Mouse (Mus musculus) lung, embryonic 15.5 days (tissue): Measurements from ENCODE around the gene Armc6. TPM values are rescaled to one million over a fixed set of nuclear protein-coding genes. Genes with fewer than 3 reads are reported as not detected.
A peak's percentile ranks its signal among the peaks of the same experiment; 100 is the strongest.

ENCODE experiments used
- ATAC-seq: fragments of 200-750 bp; cut with Nextera tagmentation; 2 replicates; pipeline ENCODE4 v1.8.0; 2017; ENCODE audit warnings: moderate number of reproducible peaks, borderline replicate concordance; ENCODE audit not compliant: low FRiP score, low TSS enrichment; ENCODE audit errors: extremely low read depth
- H3K27ac ChIP-seq: fragments of 300-500 bp; sonication (generic); 2 replicates; pipeline ENCODE4 v1.5.1; 2015; ENCODE audit warnings: moderate library complexity, mild to moderate bottlenecking, inconsistent platforms
- H3K27me3 ChIP-seq: fragments of 300-500 bp; sonication (generic); 2 replicates; pipeline ENCODE4 v1.6.1; 2015; ENCODE audit warnings: inconsistent platforms
- H3K36me3 ChIP-seq: fragments of 300-500 bp; sonication (generic); 2 replicates; pipeline ENCODE4 v1.6.1; 2015; ENCODE audit warnings: inconsistent platforms
- H3K4me1 ChIP-seq: fragments of 300-500 bp; sonication (generic); 2 replicates; pipeline ENCODE4 v1.6.1; 2015; ENCODE audit warnings: inconsistent platforms
- H3K4me2 ChIP-seq: fragments of 300-500 bp; sonication (generic); 2 replicates; pipeline ENCODE4 v1.6.1; 2015; ENCODE audit warnings: inconsistent platforms, mild to moderate bottlenecking, moderate library complexity
- H3K4me3 ChIP-seq: fragments of 300-500 bp; sonication (generic); 2 replicates; pipeline ENCODE4 v1.5.1; 2015; ENCODE audit warnings: mild to moderate bottlenecking, inconsistent platforms
- H3K9ac ChIP-seq: fragments of 300-500 bp; sonication (generic); 2 replicates; pipeline ENCODE4 v1.6.1; 2015; ENCODE audit warnings: inconsistent platforms
- H3K9me3 ChIP-seq: fragments of 300-500 bp; sonication (generic); 2 replicates; pipeline ENCODE4 v1.6.1; 2016; ENCODE audit warnings: inconsistent platforms
- WGBS: fragments of 180-500 bp; shearing (Covaris S2); methylation state at CpG from one replicate; pipeline ENCODE4 v1.1.7; 2015; 5-methylcytosine and 5-hydroxymethylcytosine counted together
- polyA plus RNA-seq: library from polyadenylated mRNA; unstranded; fragments of >200 nt; fragmentation: Nextera tagmentation; extraction: Ambion mirVana; gene quantifications from 2 replicates; pipeline ENCODE4 v1.2.1, GENCODE M21; 2015

Gene Armc6
- polyA plus RNA-seq, 1 experiment from 2014 or later: 30.1 TPM

DNA sequence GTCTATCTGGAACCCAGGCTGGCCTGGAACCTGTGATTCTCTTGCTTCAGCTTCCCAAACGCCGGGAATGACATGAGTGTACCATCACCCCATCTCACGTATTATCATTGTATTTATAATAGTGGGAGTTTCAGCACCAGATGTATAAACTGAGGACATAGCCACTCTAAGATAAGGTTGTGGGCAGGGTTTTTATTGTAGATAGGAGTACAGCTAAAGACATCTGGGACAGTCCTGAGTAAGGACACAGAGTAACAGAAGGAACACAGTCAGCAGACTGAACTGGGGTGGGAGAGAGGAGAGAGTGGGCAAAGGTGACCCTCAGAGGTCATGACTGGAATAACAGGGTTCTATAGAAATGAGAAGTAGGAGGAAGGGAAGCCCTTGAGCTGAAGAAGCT lies 33.4 kb upstream of the Armc6 start:
- ATAC-seq: no peak
- no peak overlapping the region for H3K4me3 ChIP-seq
- H3K9ac ChIP-seq: no peak overlapping the region
- H3K36me3 ChIP-seq: peaks cover 20% of the 10 kb centered on the region
- H3K4me1 ChIP-seq: 0 out of 2 replicates have a peak, but pooled peaks cover under 1% of the 10 kb centered on the region
- H3K9me3 ChIP-seq: no peaks in the 10 kb centered on the region
- H3K4me2 ChIP-seq: no peak overlapping the region
- no peaks in the 10 kb centered on the region for H3K27me3 ChIP-seq
- 70% methylated on average over 3 of the region's 3 CpGs for WGBS
- no peak overlapping the region for H3K27ac ChIP-seq

DNA sequence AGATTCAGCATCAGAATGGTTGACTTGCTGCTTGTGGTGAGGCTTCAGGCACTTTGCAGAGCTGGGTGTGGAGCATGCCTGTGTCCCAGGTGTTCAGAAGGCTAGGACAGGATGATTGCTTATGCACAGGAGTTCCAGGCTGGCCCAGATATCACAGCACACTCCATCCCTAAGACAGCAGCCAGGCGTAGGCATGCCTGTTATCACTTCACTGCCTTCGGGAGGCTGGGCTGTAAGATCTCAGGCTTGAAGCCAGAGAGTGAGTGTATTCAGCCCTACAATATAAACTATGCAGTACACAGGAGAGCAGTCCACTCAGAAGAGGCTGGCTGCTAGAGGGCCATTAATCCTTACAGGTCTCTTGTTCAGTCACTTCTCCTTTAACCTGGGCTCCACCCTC lies 24.8 kb upstream of the Armc6 start:
- H3K4me3 ChIP-seq: no peak overlapping the region
- WGBS: 69% methylated on average over 2 of the region's 2 CpGs
- no peaks in the 10 kb centered on the region for H3K4me1 ChIP-seq
- no peaks in the 10 kb centered on the region for H3K9me3 ChIP-seq
- peak; percentile 29; the same call in 1 of the 2 replicates for ATAC-seq
- H3K27ac ChIP-seq: no peak overlapping the region
- H3K4me2 ChIP-seq: no peak overlapping the region
- H3K27me3 ChIP-seq: no peaks in the 10 kb centered on the region
- no peak overlapping the region for H3K9ac ChIP-seq
- H3K36me3 ChIP-seq: peaks cover 93% of the 10 kb centered on the region

DNA sequence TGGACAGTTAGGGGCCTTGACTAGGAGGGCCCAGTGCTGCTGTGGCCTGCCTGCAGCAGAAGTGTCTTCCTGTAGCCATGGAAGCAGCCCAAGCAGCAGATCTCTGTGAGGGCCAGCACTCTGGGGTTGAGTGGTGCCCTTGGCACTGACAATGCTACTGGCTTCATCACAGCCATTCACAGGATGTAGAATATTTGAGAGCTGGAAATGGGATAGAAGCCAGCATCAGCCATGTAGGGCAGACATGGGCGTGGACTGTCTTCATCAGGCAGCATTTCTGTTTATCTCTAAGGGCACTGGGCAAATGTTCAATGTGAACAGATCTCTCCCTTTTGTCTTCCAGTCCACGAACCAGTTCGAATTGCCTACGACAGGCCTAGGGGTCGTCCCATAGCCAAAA lies 24.3 kb upstream of the Armc6 start:
- ATAC-seq: no peak
- H3K9ac ChIP-seq: no peak overlapping the region
- H3K36me3 ChIP-seq: peaks cover 93% of the 10 kb centered on the region

DNA sequence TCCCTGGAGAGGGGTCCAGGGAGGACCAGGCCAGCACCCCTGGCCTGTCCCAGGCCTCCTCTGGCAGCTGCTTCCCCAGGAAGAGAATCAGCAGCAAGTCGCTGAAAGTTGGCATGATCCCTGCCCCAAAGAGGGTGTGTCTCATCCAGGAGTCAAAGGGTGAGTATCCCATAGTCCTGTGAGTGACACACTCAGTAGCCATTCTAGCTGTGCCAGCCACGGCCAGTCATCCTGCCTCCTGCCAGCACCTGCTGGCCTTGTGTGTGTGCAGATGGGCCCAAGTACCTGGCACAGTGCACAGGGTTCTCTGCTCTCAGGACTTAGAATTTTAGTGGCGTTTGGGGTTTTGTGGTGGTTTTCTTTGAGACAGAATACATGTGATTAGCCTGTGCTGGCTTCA lies 23.2 kb upstream of the Armc6 start:
- Histone ChIP-seq H3K4me3 (no peak overlapping the region), H3K9me3 (no peaks in the 10 kb centered on the region), H3K4me1 (no peaks in the 10 kb centered on the region), H3K36me3 (peaks cover 93% of the 10 kb centered on the region), H3K9ac (no peak overlapping the region), H3K27me3 (no peaks in the 10 kb centered on the region), H3K4me2 (no peak overlapping the region), H3K27ac (no peak overlapping the region)
- WGBS: 89% methylated on average over 3 of the region's 3 CpGs
- ATAC-seq: no peak; the same call in 1 of the 2 replicates

More for the DNA sequence above, 24.3 kb upstream of the Armc6 start:
- Histone ChIP-seq H3K4me2 (no peak overlapping the region), H3K4me1 (no peaks in the 10 kb centered on the region), H3K4me3 (no peak overlapping the region), H3K27me3 (no peaks in the 10 kb centered on the region), H3K27ac (no peak overlapping the region), H3K9me3 (no peaks in the 10 kb centered on the region)
- 65% methylated on average over 5 of the region's 5 CpGs for WGBS

DNA sequence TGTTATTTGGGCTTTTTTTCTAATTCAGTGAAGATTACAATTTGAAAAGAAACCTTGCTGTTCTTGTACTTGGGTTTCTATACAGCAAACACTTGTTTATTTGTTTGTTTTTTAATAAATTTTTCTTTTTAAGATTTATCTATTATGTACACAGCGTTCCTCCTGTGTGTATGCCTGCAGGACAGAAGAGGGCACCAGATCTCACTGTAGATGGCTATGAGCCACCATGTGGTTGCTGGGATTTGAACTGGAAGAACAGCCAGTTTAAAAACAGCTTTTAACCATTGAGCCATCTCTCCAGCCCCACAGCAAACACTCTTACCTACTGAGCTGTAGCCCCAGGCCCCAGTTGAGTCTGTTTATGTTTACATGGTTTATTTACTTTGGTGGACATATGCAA lies 20.4 kb upstream of the Armc6 start:
- H3K27ac ChIP-seq: no peak overlapping the region
- H3K4me2 ChIP-seq: no peak overlapping the region
- H3K4me1 ChIP-seq: no peaks in the 10 kb centered on the region
- H3K4me3 ChIP-seq: no peak overlapping the region
- no peak for ATAC-seq
- peaks cover 94% of the 10 kb centered on the region for H3K36me3 ChIP-seq
- H3K9ac ChIP-seq: no peak overlapping the region
- H3K27me3 ChIP-seq: no peaks in the 10 kb centered on the region
- 77% methylated on average over 1 of the region's 1 CpGs for WGBS
- H3K9me3 ChIP-seq: no peaks in the 10 kb centered on the region

DNA sequence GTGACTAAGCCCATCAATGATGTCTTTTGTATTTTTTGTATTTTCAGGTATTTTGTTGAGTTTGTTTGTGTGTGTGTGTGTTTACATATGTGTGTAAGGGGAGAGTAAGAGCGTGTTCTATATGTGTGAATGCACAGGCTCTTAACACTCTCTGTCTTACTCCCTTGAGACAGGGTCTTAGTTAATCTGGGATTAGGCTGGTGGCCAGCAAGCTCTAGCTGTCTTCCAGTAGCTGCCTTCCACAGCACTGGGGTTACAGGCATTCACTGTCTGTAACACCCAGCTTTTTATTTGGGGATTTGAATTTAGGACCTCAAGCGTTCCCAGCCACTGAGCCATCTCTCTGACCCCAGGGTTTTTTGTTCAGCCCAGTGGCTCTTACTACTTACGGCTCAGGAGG lies 13.6 kb upstream of the Armc6 start:
- 94% methylated on average over 3 of the region's 3 CpGs for WGBS
- Histone ChIP-seq H3K9ac (no peak overlapping the region), H3K4me3 (no peak overlapping the region), H3K9me3 (no peaks in the 10 kb centered on the region), H3K4me1 (no peaks in the 10 kb centered on the region), H3K27ac (no peak overlapping the region), H3K4me2 (no peak overlapping the region), H3K36me3 (peaks cover 80% of the 10 kb centered on the region), H3K27me3 (no peaks in the 10 kb centered on the region)
- no peak for ATAC-seq

DNA sequence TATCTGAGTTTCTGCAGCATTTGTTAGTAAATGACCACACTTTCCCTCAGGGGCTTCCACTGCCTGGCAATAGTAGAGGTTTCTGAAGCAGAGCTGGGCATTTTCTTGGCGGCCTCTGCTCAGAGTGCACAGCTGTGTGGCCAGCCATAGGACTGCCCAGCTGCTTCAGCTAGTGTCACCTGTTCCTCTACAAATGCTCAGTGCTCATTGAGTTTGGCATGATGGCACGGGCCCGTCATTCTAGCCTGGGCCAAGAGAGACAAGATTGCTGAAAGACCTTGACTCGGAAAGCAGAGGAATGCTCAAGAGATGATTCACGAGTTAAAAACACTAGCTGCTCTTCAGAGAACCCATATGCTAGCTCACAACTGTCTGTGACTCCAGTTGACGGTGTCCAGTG lies 12.4 kb upstream of the Armc6 start:
- Histone ChIP-seq H3K9me3 (no peaks in the 10 kb centered on the region), H3K9ac (no peak overlapping the region), H3K27ac (no peak overlapping the region), H3K27me3 (no peaks in the 10 kb centered on the region), H3K4me1 (no peaks in the 10 kb centered on the region), H3K4me2 (no peak overlapping the region), H3K36me3 (peaks cover 79% of the 10 kb centered on the region), H3K4me3 (no peak overlapping the region)
- WGBS: 88% methylated on average over 6 of the region's 6 CpGs
- ATAC-seq: no peak

DNA sequence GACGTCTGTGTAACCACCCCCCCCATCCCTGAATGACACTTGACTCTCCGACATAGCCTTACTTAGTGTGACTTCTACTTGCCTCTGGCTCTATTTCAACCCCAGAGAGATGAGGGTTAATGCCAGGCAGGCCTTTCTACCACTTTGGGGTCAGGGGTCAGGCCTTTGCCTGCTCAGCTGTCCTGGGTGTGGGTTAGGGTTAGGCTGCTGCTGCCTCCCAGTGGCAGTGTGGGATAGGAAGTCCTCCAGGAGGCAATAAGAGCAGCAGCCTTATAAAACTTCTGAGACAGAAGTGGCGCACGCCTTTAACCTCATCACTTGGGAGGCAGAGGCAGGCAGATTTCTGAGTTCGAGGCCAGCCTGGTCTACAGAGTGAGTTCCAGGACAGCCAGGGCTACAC lies 6.4 kb upstream of the Armc6 start:
- Histone ChIP-seq H3K27me3 (no peaks in the 10 kb centered on the region), H3K9me3 (no peaks in the 10 kb centered on the region), H3K4me2 (no peak overlapping the region), H3K27ac (no peak overlapping the region), H3K9ac (no peak overlapping the region), H3K4me1 (peaks cover 7% of the 10 kb centered on the region), H3K4me3 (no peak overlapping the region), H3K36me3 (peaks cover 80% of the 10 kb centered on the region)
- WGBS: 83% methylated on average over 5 of the region's 5 CpGs
- no peak for ATAC-seq

DNA sequence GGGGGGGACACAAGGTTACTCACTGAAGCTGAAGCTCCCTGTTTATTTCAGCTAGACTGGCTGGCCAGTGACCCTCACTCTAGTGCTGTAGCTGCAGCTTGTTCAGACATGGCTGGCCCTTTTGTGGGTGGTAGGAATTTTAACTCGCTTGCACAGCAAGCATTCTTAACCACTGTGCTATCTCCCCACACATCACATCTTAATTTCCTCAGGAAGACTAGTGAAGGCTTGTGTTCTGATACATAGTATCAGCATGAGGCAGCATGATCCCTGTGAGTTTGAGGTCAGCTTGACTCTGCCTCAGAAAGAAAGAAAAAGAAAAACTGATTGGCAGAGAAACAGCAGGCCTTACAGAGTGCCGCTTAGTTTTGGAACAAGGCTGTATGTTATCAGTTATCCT lies 3.6 kb upstream of the Armc6 start:
- H3K9ac ChIP-seq: no peak overlapping the region
- H3K4me2 ChIP-seq: no peak overlapping the region
- 85% methylated on average over 2 of the region's 2 CpGs for WGBS

DNA sequence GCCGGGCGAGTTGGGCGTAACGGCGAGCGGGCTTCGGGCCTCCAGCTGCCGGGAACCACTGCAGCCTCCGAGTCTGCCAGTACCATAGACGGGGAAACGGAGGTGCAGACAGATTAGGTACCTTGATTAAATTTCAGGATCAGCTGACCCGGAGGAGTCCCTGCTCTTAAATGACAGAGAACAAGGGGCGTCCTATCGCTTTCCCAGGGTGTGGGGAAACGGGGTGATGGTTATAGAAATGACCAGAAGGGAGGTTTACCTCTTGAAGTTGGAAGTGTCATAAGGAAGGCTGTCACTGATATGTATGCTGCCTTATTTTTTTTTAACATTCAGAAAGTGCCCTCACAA lies 489 bp upstream of the Armc6 start:
- 0% methylated on average over 15 of the region's 15 CpGs for WGBS
- Histone ChIP-seq H3K4me1 (peaks cover 22% of the 10 kb centered on the region), H3K9me3 (no peaks in the 10 kb centered on the region), H3K4me3 (peak overlapping the region; percentile 87), H3K36me3 (peaks cover 29% of the 10 kb centered on the region), H3K4me2 (peak overlapping the region; percentile 92), H3K27me3 (no peaks in the 10 kb centered on the region), H3K9ac (peak overlapping the region; percentile 57), H3K27ac (peak overlapping the region; percentile 84)
- ATAC-seq: no peak

More for the DNA sequence above, 3.6 kb upstream of the Armc6 start:
- H3K36me3 ChIP-seq: peaks cover 58% of the 10 kb centered on the region
- H3K4me3 ChIP-seq: no peak overlapping the region
- no peak overlapping the region for H3K27ac ChIP-seq
- H3K4me1 ChIP-seq: peaks cover 22% of the 10 kb centered on the region
- ATAC-seq: no peak
- no peaks in the 10 kb centered on the region for H3K9me3 ChIP-seq
- no peaks in the 10 kb centered on the region for H3K27me3 ChIP-seq

DNA sequence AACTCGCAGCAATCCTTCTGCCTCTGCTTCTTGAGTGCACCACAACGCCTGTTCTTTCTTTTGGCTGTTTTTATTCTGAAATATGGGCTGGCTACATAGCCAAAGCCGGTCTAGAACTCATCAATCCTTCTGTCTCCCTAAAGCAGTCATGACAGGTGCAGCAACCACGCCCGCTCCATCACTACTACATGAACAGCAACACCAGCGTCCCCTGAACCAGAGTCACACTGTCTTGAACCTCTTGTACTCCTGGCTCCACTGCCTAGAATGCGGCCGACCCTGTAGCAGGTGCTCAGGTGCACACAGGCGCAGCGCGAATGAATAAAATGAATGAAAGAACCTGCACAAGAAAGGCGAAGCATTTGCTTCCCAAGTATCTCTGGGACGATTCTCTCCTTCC lies 660 bp downstream of the Armc6 start:
- Histone ChIP-seq H3K36me3 (peaks cover 31% of the 10 kb centered on the region), H3K27ac (no peak overlapping the region), H3K9ac (peak overlapping the region; percentile 57), H3K27me3 (no peaks in the 10 kb centered on the region), H3K4me1 (peaks cover 22% of the 10 kb centered on the region), H3K9me3 (no peaks in the 10 kb centered on the region), H3K4me3 (peak overlapping the region; percentile 87), H3K4me2 (peak overlapping the region; percentile 92)
- ATAC-seq: peak; percentile 10; the same call in 1 of the 2 replicates
- WGBS: 5% methylated on average over 13 of the region's 13 CpGs

DNA sequence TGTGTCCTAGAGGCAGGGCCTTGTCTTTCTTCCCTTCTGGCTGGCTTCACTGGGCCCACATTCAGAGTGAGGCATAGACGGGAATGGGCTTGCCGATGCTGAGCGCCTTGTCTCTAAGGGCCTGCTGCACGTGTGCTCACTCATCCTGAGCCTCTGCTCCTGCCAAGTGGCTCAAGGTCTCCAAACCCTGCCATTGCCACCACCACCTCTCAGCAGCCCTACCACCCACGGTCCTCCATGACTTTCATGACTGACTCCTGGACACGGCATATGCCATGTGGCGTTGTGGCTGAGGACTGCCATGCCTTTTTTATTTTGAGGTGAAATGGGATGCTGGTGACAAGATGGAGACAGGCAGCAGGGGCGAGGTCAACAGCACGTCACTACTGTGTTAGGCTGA lies 3.4 kb downstream of the Armc6 start:
- 89% methylated on average over 9 of the region's 9 CpGs for WGBS
- Histone ChIP-seq H3K4me3 (no peak overlapping the region), H3K27ac (no peak overlapping the region), H3K9me3 (no peaks in the 10 kb centered on the region), H3K4me2 (no peak overlapping the region), H3K4me1 (peaks cover 17% of the 10 kb centered on the region), H3K9ac (no peak overlapping the region), H3K27me3 (no peaks in the 10 kb centered on the region), H3K36me3 (peaks cover 9% of the 10 kb centered on the region; the same call in 1 of the 2 replicates)
- ATAC-seq: no peak

DNA sequence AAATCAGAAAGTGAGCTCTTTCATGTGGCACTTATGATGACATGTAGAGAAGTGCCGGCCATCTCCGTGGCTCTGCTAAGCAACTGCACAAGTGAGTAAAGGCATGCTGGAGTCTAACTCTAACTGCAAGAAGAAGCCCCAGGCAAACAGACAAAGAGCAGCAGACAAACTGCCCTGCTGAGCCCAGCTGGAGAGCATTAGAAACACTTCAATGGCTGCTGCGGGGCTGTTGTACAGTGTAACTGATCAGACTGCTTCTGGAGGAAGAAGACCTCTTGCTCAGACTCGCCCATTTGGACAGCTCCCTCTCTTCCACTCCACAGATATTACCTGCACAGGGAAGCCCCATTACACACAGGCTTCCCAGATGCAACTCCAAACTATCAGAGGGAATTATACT lies 6.3 kb downstream of the Armc6 start:
- ATAC-seq: no peak
- Histone ChIP-seq H3K4me2 (no peak overlapping the region), H3K9me3 (no peaks in the 10 kb centered on the region), H3K9ac (no peak overlapping the region), H3K27me3 (no peaks in the 10 kb centered on the region), H3K36me3 (peaks cover 23% of the 10 kb centered on the region; the same call in 1 of the 2 replicates), H3K4me3 (no peak overlapping the region), H3K27ac (no peak overlapping the region), H3K4me1 (no peaks in the 10 kb centered on the region; the same call in 1 of the 2 replicates)
- 73% methylated on average over 4 of the region's 4 CpGs for WGBS
